Mouse (Mus musculus) neutrophil, adult 65 days (primary cell): ENCODE data around the gene Pde7b. TPM values are rescaled to one million over a fixed set of nuclear protein-coding genes. Genes with fewer than 3 reads are reported as not detected.

ENCODE experiments used
- total RNA-seq: library from RNA; stranded (reverse); gene quantifications from 2 replicates; pipeline ENCODE4 v1.2.4, GENCODE M21; 2023

The Pde7b gene
- 2.9 and 4.0 TPM in 2 replicates for total RNA-seq

DNA sequence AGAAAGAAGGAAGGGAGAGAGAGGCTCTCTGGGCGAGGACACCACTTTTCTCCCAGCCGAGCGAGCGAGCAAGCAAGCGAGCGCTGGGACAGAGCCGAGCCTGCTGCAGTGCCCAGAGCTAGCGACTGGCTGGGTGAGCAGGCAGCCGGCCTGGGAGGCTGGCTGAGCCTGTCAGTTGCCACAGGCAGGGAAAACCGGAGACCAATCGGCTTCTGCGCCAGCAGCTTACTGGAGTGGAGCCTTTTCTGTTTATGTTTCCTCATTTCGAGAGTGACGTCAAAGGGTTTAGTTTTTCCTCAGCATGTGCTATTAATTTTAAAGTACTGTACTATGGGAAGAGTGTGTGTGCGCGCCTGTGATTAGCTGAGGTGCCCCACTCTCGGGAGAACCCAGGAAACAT, at the start of gene Pde7b:
Gene Pde7b, minus strand, starts transcription at position 173 of the 400 bp plus-strand sequence.

Other genes with a start within 250 kb of the Pde7b start
- 6.4 and 7.7 TPM in 2 replicates for gene Ahi1, start 227.5 kb upstream of the Pde7b start, total RNA-seq